Mouse (Mus musculus): Measurements from ENCODE around the gene Acot7. TPM values are rescaled to one million over a fixed set of nuclear protein-coding genes. Genes with fewer than 3 reads are reported as not detected.
A peak's percentile ranks its signal among the peaks of the same experiment; 100 is the strongest.

The Acot7 gene
- polyA plus RNA-seq, 1 experiment from 2014 or later, result 125 TPM

- peaks cover 15% of the 10 kb centered on the region for H3K4me1 ChIP-seq (replicated peaks; ENCODE audit: control insufficient read depth, insufficient read depth, low read length)
- H3K36me3 ChIP-seq (ENCODE audit: control insufficient read depth, insufficient read depth, low read length), result no peaks in the 10 kb centered on the region
- H3K4me3 ChIP-seq (ENCODE audit: low read depth, low read length), result no peak overlapping the region
- H3K9me3 ChIP-seq (ENCODE audit: control insufficient read depth, low read length), result no peaks in the 10 kb centered on the region
- DNase-seq (ENCODE audit: low spot score) (no peak), ATAC-seq (ENCODE audit: low FRiP score) (no peak)
- H3K27ac ChIP-seq (ENCODE audit: low read depth, low read length), result no peak overlapping the region
- 82% methylated on average over 12 of the region's 12 CpGs for WGBS
- no peak overlapping the region for H3K9ac ChIP-seq (ENCODE audit: low read depth, low read length)
- peaks cover 52% of the 10 kb centered on the region for H3K27me3 ChIP-seq (ENCODE audit: control insufficient read depth, insufficient read depth, low read length)
- H3K4me2 ChIP-seq (replicated peaks; ENCODE audit: low read depth, low read length), result no peak overlapping the region
These were observed 42.6 kb upstream of the Acot7 start for GRCm38 (mm10) chr4:152135363-152135762.

GRCm38 (mm10) chr4:152136112-152136875 is 41.6 kb upstream of the Acot7 start:
- H3K27me3 ChIP-seq (ENCODE audit: control insufficient read depth, insufficient read depth, low read length), result peaks cover 42% of the 10 kb centered on the region
- DNase-seq (ENCODE audit: low spot score), result no peak
- no peak overlapping the region for H3K27ac ChIP-seq (ENCODE audit: low read depth, low read length)
- no peaks in the 10 kb centered on the region for H3K9me3 ChIP-seq (ENCODE audit: control insufficient read depth, low read length)
- no peaks in the 10 kb centered on the region for H3K36me3 ChIP-seq (ENCODE audit: control insufficient read depth, insufficient read depth, low read length)
- H3K4me2 ChIP-seq (replicated peaks; ENCODE audit: low read depth, low read length), result no peak overlapping the region
- peaks cover 5% of the 10 kb centered on the region for H3K4me1 ChIP-seq (replicated peaks; ENCODE audit: control insufficient read depth, insufficient read depth, low read length)
- no peak for ATAC-seq (ENCODE audit: low FRiP score)
- no peak overlapping the region for H3K4me3 ChIP-seq (ENCODE audit: low read depth, low read length)
- no peak overlapping the region for H3K9ac ChIP-seq (ENCODE audit: low read depth, low read length)
- 27% methylated on average over 6 of the region's 6 CpGs for WGBS

DNA sequence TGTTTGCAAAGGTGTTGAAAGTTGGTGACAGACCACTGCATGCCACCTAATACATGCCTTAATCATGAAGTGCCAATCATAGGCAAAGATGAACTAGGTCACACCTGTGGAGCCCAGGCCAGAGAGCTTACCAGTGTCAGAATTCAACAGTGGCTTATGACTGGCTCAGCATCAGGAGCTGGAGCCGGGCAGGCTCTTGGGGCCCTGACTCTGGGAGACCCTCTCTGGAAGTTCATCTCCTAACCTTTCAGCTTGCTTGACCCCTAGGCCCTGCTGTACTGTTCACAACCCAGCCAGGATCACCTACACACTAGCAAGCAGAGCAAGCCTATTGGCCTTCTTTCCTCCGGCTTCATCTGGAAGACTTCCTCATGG is 41.1 kb upstream of the Acot7 start:
- H3K27ac ChIP-seq (ENCODE audit: low read depth, low read length), result no peak overlapping the region
- no peaks in the 10 kb centered on the region for H3K36me3 ChIP-seq (ENCODE audit: control insufficient read depth, insufficient read depth, low read length)
- ATAC-seq (ENCODE audit: low FRiP score) (no peak), DNase-seq (ENCODE audit: low spot score) (no peak)
- H3K9me3 ChIP-seq (ENCODE audit: control insufficient read depth, low read length), result no peaks in the 10 kb centered on the region
- 86% methylated on average over 2 of the region's 2 CpGs for WGBS
- 0 out of 2 replicates have a peak, but pooled peaks cover 4% of the 10 kb centered on the region for H3K4me1 ChIP-seq (replicated peaks; ENCODE audit: control insufficient read depth, insufficient read depth, low read length)
- no peak overlapping the region for H3K4me3 ChIP-seq (ENCODE audit: low read depth, low read length)
- H3K9ac ChIP-seq (ENCODE audit: low read depth, low read length), result no peak overlapping the region
- no peak overlapping the region for H3K4me2 ChIP-seq (replicated peaks; ENCODE audit: low read depth, low read length)
- H3K27me3 ChIP-seq (ENCODE audit: control insufficient read depth, insufficient read depth, low read length), result peaks cover 37% of the 10 kb centered on the region

DNA sequence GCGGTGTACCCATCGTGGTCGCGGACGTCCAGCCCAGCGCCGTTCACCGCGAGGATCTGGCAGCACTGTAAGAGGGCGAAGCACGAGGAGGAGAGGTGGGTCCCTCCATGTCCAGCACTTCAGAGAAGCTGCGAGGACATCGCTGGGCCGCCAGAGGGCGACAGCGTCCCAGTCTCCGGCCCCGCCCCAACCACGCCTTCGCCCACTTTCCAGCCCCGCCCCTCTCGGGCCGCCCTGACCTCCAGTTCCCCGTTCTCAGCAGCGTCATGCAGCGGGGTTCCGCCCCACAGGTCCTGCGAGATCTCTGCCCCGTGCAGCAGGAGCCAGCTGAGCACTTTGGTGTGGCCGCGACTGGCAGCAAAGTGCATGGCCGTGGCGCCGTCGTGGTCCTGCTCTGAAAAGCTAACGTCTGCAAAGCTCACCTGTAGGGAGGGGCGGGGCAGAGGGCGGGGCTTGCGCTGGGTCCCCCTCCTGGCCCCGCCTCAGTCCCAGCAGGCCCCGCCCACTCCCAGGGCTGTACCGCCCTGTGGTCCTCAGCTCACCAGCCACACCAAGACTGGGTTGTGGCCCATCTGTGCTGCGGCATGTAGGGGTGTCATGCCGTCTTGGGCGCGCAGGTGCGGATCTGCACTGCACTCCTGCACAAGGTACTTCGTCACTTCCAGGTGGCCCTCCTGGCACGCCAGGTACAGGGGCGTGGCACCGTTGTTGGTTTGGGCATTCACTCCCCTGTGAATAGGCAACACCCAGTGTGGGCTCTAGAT is 39.3 kb upstream of the Acot7 start:
- Histone ChIP-seq H3K4me2 (replicated peaks; ENCODE audit: low read depth, low read length) (peak overlapping the region; percentile 47), H3K27me3 (ENCODE audit: control insufficient read depth, insufficient read depth, low read length) (peaks cover 21% of the 10 kb centered on the region), H3K9me3 (ENCODE audit: control insufficient read depth, low read length) (no peaks in the 10 kb centered on the region), H3K36me3 (ENCODE audit: control insufficient read depth, insufficient read depth, low read length) (no peaks in the 10 kb centered on the region), H3K9ac (ENCODE audit: low read depth, low read length) (no peak overlapping the region), H3K4me1 (replicated peaks; ENCODE audit: control insufficient read depth, insufficient read depth, low read length) (no peaks in the 10 kb centered on the region), H3K27ac (ENCODE audit: low read depth, low read length) (no peak overlapping the region), H3K4me3 (ENCODE audit: low read depth, low read length) (peak overlapping the region; percentile 32)
- 3% methylated on average over 46 of the region's 51 CpGs for WGBS
- DNase-seq (ENCODE audit: low spot score) (peak; percentile 90), ATAC-seq (ENCODE audit: low FRiP score) (peak; percentile 80)

DNA sequence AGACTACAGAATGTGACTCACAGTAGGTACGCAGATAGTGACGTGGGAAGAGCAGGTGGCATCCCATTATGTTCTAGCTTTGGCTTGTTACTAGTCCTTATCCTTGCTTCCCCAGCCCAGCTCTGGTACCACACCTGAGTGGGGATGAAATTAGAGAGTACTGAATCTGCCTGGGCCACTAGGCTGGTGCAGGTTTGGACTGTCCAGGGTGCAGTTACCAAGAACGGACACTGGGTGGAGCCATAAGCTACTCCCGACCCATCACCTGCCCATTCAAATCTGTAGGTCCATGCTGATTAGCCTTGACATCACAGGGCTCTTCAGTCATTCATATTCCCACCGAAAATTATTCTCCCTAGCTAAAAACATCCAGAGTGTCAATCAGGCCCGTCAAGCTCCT is 37.5 kb upstream of the Acot7 start:
- peaks cover 13% of the 10 kb centered on the region; the same call in 1 of the 2 replicates for H3K27me3 ChIP-seq (ENCODE audit: control insufficient read depth, insufficient read depth, low read length)
- peak; percentile 72 for DNase-seq (ENCODE audit: low spot score)
- no peaks in the 10 kb centered on the region for H3K4me1 ChIP-seq (replicated peaks; ENCODE audit: control insufficient read depth, insufficient read depth, low read length)
- H3K4me2 ChIP-seq (replicated peaks; ENCODE audit: low read depth, low read length), result no peak overlapping the region
- no peaks in the 10 kb centered on the region for H3K9me3 ChIP-seq (ENCODE audit: control insufficient read depth, low read length)
- H3K9ac ChIP-seq (ENCODE audit: low read depth, low read length), result no peak overlapping the region
- no peak for ATAC-seq (ENCODE audit: low FRiP score)
- H3K4me3 ChIP-seq (ENCODE audit: low read depth, low read length), result no peak overlapping the region
- 30% methylated on average over 6 of the region's 6 CpGs for WGBS
- H3K36me3 ChIP-seq (ENCODE audit: control insufficient read depth, insufficient read depth, low read length), result no peaks in the 10 kb centered on the region
- H3K27ac ChIP-seq (ENCODE audit: low read depth, low read length), result no peak overlapping the region

DNA sequence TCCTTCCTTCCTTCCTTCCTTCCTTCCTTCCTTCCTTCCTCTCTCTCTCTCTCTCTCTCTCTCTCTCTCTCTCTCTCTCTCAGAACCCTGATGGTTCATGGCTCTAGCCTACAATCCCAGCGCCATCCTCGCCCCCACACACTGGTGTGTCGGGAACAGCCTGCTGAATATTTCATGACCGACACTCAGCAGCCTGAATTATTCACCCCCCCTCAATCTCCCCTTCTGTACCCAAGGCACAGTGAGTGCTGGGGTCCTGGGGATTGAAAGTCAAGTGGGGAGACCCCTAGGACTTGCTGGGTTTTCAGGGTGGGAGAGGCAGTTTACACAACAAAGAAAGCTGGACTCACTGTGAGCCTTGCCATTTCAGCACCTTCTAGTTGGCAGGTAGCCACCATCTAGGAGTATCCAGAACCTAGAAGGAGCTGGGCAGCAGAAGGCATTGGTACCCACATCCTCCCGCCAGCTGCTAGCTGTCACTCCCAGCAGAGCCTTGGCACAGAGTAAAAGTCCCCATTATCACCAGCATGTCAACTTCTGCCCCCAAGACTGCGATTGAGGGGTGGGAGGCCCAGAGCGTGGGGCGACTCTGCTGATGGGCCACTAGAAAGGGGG is 36.3 kb upstream of the Acot7 start:
- Histone ChIP-seq H3K4me1 (replicated peaks; ENCODE audit: control insufficient read depth, insufficient read depth, low read length) (no peaks in the 10 kb centered on the region), H3K36me3 (ENCODE audit: control insufficient read depth, insufficient read depth, low read length) (no peaks in the 10 kb centered on the region), H3K4me2 (replicated peaks; ENCODE audit: low read depth, low read length) (no peak overlapping the region), H3K9ac (ENCODE audit: low read depth, low read length) (no peak overlapping the region), H3K27ac (ENCODE audit: low read depth, low read length) (no peak overlapping the region), H3K27me3 (ENCODE audit: control insufficient read depth, insufficient read depth, low read length) (peaks cover 15% of the 10 kb centered on the region; the same call in 1 of the 2 replicates), H3K9me3 (ENCODE audit: control insufficient read depth, low read length) (no peaks in the 10 kb centered on the region), H3K4me3 (ENCODE audit: low read depth, low read length) (no peak overlapping the region)
- no peak for DNase-seq (ENCODE audit: low spot score)
- ATAC-seq (ENCODE audit: low FRiP score), result no peak
- WGBS, result 78% methylated on average over 8 of the region's 8 CpGs

DNA sequence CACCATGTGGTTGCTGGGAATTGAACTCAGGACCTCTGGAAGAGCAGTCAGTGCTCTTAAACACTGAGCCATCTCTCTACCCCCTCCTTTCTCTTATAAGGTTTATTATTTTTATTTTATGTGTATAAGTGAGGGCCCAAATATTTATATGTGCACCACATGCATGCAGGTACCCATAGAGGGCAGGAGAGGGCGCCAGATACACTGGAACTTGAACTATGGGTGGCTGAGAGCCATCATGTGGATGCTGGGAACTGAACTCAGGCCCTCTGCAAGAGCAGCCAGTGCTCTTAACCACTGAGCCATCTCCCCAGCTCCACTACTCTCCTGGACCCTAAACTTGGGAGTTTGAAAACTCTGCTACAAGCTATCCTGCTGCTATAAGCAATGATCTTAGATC is 34.3 kb upstream of the Acot7 start:
- ATAC-seq (ENCODE audit: low FRiP score) (no peak), DNase-seq (ENCODE audit: low spot score) (no peak)
- 20% methylated on average over 1 of the region's 1 CpGs for WGBS
- Histone ChIP-seq H3K36me3 (ENCODE audit: control insufficient read depth, insufficient read depth, low read length) (no peaks in the 10 kb centered on the region), H3K9ac (ENCODE audit: low read depth, low read length) (no peak overlapping the region), H3K27ac (ENCODE audit: low read depth, low read length) (no peak overlapping the region), H3K4me3 (ENCODE audit: low read depth, low read length) (no peak overlapping the region), H3K4me1 (replicated peaks; ENCODE audit: control insufficient read depth, insufficient read depth, low read length) (no peaks in the 10 kb centered on the region), H3K27me3 (ENCODE audit: control insufficient read depth, insufficient read depth, low read length) (peaks cover 11% of the 10 kb centered on the region; the same call in 1 of the 2 replicates), H3K4me2 (replicated peaks; ENCODE audit: low read depth, low read length) (no peak overlapping the region), H3K9me3 (ENCODE audit: control insufficient read depth, low read length) (no peaks in the 10 kb centered on the region)

- ATAC-seq (ENCODE audit: low FRiP score) (no peak), DNase-seq (ENCODE audit: low spot score) (no peak)
- Histone ChIP-seq H3K27ac (ENCODE audit: low read depth, low read length) (no peak overlapping the region), H3K27me3 (ENCODE audit: control insufficient read depth, insufficient read depth, low read length) (peaks cover 11% of the 10 kb centered on the region), H3K4me1 (replicated peaks; ENCODE audit: control insufficient read depth, insufficient read depth, low read length) (no peaks in the 10 kb centered on the region), H3K4me2 (replicated peaks; ENCODE audit: low read depth, low read length) (no peak overlapping the region), H3K9ac (ENCODE audit: low read depth, low read length) (no peak overlapping the region), H3K36me3 (ENCODE audit: control insufficient read depth, insufficient read depth, low read length) (no peaks in the 10 kb centered on the region), H3K9me3 (ENCODE audit: control insufficient read depth, low read length) (no peaks in the 10 kb centered on the region), H3K4me3 (ENCODE audit: low read depth, low read length) (no peak overlapping the region)
- 78% methylated on average over 10 of the region's 10 CpGs for WGBS
These were observed 32.5 kb upstream of the Acot7 start for GRCm38 (mm10) chr4:152145473-152145872.
